Mouse (Mus musculus): ENCODE measurements at regions not wholly inside any gene's neighbourhood (a gene's known extent, or its start where the extent isn't known, plus 50 kb on each side); places are given as distances from the start of the nearest gene placed in this dataset.

GRCm38 (mm10) chr2:21044781-21045180 lies 76.1 kb upstream of the Arhgap21 start:
- H3K36me3 ChIP-seq (ENCODE audit: insufficient read depth), result no peaks in the 10 kb centered on the region
- DNase-seq, result no peak
- H3K4me1 ChIP-seq (ENCODE audit: insufficient read depth), result no peaks in the 10 kb centered on the region
- H3K27ac ChIP-seq (ENCODE audit: low read depth, low read length), result no peak overlapping the region
- H3K9ac ChIP-seq, result no peak overlapping the region
- no peak for ATAC-seq
- TF ChIP-seq CTCF (IDR thresholded peaks at IDR 0.05; ENCODE audit: low read depth), result no peak
- H3K9me3 ChIP-seq (ENCODE audit: low read length), result no peaks in the 10 kb centered on the region
- H3K27me3 ChIP-seq (ENCODE audit: insufficient read depth, low read length), result no peaks in the 10 kb centered on the region
- no peak overlapping the region for H3K4me3 ChIP-seq (ENCODE audit: low read depth, low read length)
- 79% methylated on average over 7 of the region's 7 CpGs for WGBS
- no peak overlapping the region for H3K4me2 ChIP-seq (ENCODE audit: low read depth)

DNA sequence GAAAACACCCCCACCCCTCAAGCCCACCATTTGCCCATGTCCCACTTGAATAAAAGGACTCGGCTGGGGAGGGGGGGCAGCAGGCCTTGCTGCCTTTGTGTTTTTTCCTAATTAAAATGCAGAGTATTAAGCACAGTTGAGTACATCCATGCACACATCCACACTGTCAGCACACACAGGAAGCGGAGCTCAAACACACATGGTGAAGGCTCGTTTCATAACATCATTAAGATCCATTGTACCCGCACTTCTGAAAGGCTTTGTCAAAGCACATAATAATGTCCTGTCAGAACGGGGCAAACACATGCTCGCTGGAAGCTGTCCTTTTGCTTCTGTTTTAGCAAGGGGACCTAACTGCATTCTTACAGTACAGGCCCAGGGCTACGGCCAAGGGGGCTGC lies 75.3 kb upstream of the Arhgap21 start:
- H3K27me3 ChIP-seq (ENCODE audit: insufficient read depth, low read length), result no peaks in the 10 kb centered on the region
- ATAC-seq, result peak; percentile 92
- H3K4me1 ChIP-seq (ENCODE audit: insufficient read depth), result no peaks in the 10 kb centered on the region
- no peaks in the 10 kb centered on the region for H3K9me3 ChIP-seq (ENCODE audit: low read length)
- 14% methylated on average over 7 of the region's 7 CpGs for WGBS
- no peak overlapping the region for H3K27ac ChIP-seq (ENCODE audit: low read depth, low read length)
- H3K9ac ChIP-seq, result no peak overlapping the region
- no peaks in the 10 kb centered on the region for H3K36me3 ChIP-seq (ENCODE audit: insufficient read depth)
- no peak overlapping the region for H3K4me2 ChIP-seq (ENCODE audit: low read depth)
- H3K4me3 ChIP-seq (ENCODE audit: low read depth, low read length), result no peak overlapping the region
- DNase-seq, result peak; percentile 56
- TF ChIP-seq CTCF (IDR thresholded peaks at IDR 0.05; ENCODE audit: low read depth), result no peak

DNA sequence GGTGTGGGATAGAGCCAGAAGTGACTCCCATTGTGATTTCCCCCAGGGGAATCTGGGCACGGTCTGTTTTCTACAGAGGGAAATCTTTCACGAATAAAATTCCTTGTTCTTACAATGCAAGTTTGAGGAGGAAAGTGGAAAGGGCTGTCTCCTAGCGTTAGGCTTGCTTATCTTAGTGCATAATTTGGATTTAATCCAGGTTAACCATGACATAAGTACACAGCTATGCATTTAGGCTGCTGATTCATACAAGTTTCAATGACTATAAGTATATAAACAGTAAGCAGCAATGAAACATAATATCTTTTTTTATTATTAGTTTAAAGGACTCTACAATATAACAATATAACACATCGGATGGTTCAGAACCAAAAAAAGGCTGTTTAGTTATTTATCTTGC lies 74.6 kb upstream of the Arhgap21 start:
- H3K27ac ChIP-seq (ENCODE audit: low read depth, low read length), result no peak overlapping the region
- 15% methylated on average over 4 of the region's 4 CpGs for WGBS
- no peaks in the 10 kb centered on the region for H3K9me3 ChIP-seq (ENCODE audit: low read length)
- DNase-seq, result no peak
- no peaks in the 10 kb centered on the region for H3K27me3 ChIP-seq (ENCODE audit: insufficient read depth, low read length)
- H3K4me3 ChIP-seq (ENCODE audit: low read depth, low read length), result no peak overlapping the region
- no peak overlapping the region for H3K4me2 ChIP-seq (ENCODE audit: low read depth)
- H3K36me3 ChIP-seq (ENCODE audit: insufficient read depth), result no peaks in the 10 kb centered on the region
- TF ChIP-seq CTCF (IDR thresholded peaks at IDR 0.05; ENCODE audit: low read depth), result 0 out of 2 replicates have a peak, but pooled peaks have one; percentile 6
- no peaks in the 10 kb centered on the region for H3K4me1 ChIP-seq (ENCODE audit: insufficient read depth)
- no peak for ATAC-seq
- no peak overlapping the region for H3K9ac ChIP-seq

GRCm38 (mm10) chr2:21037607-21038006 lies 68.9 kb upstream of the Arhgap21 start:
- no peak for DNase-seq
- Histone ChIP-seq H3K9ac (no peak overlapping the region), H3K36me3 (ENCODE audit: insufficient read depth) (no peaks in the 10 kb centered on the region), H3K4me3 (ENCODE audit: low read depth, low read length) (no peak overlapping the region), H3K9me3 (ENCODE audit: low read length) (no peaks in the 10 kb centered on the region), H3K27ac (ENCODE audit: low read depth, low read length) (no peak overlapping the region), H3K4me1 (ENCODE audit: insufficient read depth) (no peaks in the 10 kb centered on the region), H3K4me2 (ENCODE audit: low read depth) (no peak overlapping the region), H3K27me3 (ENCODE audit: insufficient read depth, low read length) (no peaks in the 10 kb centered on the region)
- no peak for TF ChIP-seq CTCF (IDR thresholded peaks at IDR 0.05; ENCODE audit: low read depth)
- WGBS, result 61% methylated on average over 3 of the region's 3 CpGs
- no peak for ATAC-seq

DNA sequence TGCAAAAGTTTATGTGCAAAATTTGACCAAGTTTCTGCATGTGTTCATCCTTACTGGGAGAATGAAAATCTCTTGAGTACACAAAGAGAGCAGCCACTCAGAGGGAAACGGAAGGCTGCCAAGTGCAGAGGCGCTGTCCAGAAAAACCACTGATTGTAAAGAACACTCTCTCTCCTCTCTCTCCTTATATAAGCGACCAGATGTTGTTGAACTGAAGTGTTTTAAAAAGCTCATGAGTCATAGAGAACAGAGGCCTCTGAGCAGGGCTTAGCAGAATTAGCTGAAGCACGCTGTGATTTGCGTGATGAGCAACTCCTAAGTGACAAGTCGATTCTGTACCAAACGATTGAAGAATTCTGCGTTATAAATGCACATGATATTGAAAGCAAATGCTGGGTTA lies 68.5 kb upstream of the Arhgap21 start:
- ATAC-seq (peak; percentile 81), DNase-seq (peak; percentile 52)

GRCm38 (mm10) chr2:21035884-21036648 lies 67.4 kb upstream of the Arhgap21 start:
- no peak overlapping the region for H3K4me2 ChIP-seq (ENCODE audit: low read depth)
- TF ChIP-seq CTCF (IDR thresholded peaks at IDR 0.05; ENCODE audit: low read depth), result no peak
- no peak for ATAC-seq

More for the DNA sequence above, 68.5 kb upstream of the Arhgap21 start:
- Histone ChIP-seq H3K36me3 (ENCODE audit: insufficient read depth) (no peaks in the 10 kb centered on the region), H3K4me3 (ENCODE audit: low read depth, low read length) (no peak overlapping the region), H3K4me2 (ENCODE audit: low read depth) (no peak overlapping the region), H3K9me3 (ENCODE audit: low read length) (no peaks in the 10 kb centered on the region), H3K9ac (no peak overlapping the region), H3K27ac (ENCODE audit: low read depth, low read length) (no peak overlapping the region), H3K4me1 (ENCODE audit: insufficient read depth) (no peaks in the 10 kb centered on the region), H3K27me3 (ENCODE audit: insufficient read depth, low read length) (no peaks in the 10 kb centered on the region)
- no peak for TF ChIP-seq CTCF (IDR thresholded peaks at IDR 0.05; ENCODE audit: low read depth)
- WGBS, result 14% methylated on average over 8 of the region's 8 CpGs

DNA sequence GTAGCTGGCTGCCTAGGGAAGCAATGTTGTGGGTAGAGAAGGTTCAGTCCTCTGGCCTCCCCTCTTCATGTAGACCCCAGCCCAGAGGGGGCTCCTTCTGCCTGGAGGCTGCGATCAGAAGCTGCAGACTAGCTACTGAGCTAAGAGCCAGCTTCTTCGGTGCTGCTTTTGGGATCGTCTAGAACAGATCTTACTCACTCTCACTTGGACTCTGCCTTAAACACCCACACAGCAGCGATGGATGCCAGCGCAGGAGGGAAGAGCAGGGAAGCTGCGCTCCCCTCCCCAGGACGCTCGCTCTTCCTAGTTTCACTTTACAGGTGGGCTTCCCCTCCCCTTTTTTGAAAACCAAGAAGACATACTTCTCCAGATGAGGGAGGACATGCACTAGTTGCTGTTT lies 66.0 kb upstream of the Arhgap21 start:
- DNase-seq, result no peak
- no peak for TF ChIP-seq CTCF (IDR thresholded peaks at IDR 0.05; ENCODE audit: low read depth)
- H3K27ac ChIP-seq (ENCODE audit: low read depth, low read length), result no peak overlapping the region
- H3K27me3 ChIP-seq (ENCODE audit: insufficient read depth, low read length), result no peaks in the 10 kb centered on the region
- H3K4me2 ChIP-seq (ENCODE audit: low read depth), result no peak overlapping the region
- H3K9me3 ChIP-seq (ENCODE audit: low read length), result no peaks in the 10 kb centered on the region
- no peaks in the 10 kb centered on the region for H3K4me1 ChIP-seq (ENCODE audit: insufficient read depth)
- 46% methylated on average over 8 of the region's 8 CpGs for WGBS
- no peak overlapping the region for H3K4me3 ChIP-seq (ENCODE audit: low read depth, low read length)
- no peaks in the 10 kb centered on the region for H3K36me3 ChIP-seq (ENCODE audit: insufficient read depth)
- no peak overlapping the region for H3K9ac ChIP-seq
- no peak for ATAC-seq

More at GRCm38 (mm10) chr2:21035884-21036648, 67.4 kb upstream of the Arhgap21 start:
- Histone ChIP-seq H3K9ac (no peak overlapping the region), H3K4me1 (ENCODE audit: insufficient read depth) (no peaks in the 10 kb centered on the region), H3K4me3 (ENCODE audit: low read depth, low read length) (no peak overlapping the region), H3K27ac (ENCODE audit: low read depth, low read length) (no peak overlapping the region), H3K36me3 (ENCODE audit: insufficient read depth) (no peaks in the 10 kb centered on the region), H3K9me3 (ENCODE audit: low read length) (no peaks in the 10 kb centered on the region), H3K27me3 (ENCODE audit: insufficient read depth, low read length) (no peaks in the 10 kb centered on the region)
- no peak for DNase-seq
- WGBS, result 65% methylated on average over 5 of the region's 5 CpGs

Measured in forebrain, postnatal 0 days (tissue).